Mouse (Mus musculus): ENCODE data around the gene Lamb1.

The Lamb1 gene

GRCm38 (mm10) chr12:31283131-31283530, 18.1 kb downstream of the Lamb1 start:
- DNase-seq (ENCODE audit: low read depth, low spot score): no peak

GRCm38 (mm10) chr12:31283617-31284136, 18.6 kb downstream of the Lamb1 start:
- DNase-seq (ENCODE audit: low read depth, low spot score): no peak

GRCm38 (mm10) chr12:31289046-31289445, 24.0 kb downstream of the Lamb1 start:
- DNase-seq (ENCODE audit: low read depth, low spot score): no peak

GRCm38 (mm10) chr12:31290951-31291350, 25.9 kb downstream of the Lamb1 start:
- no peak for DNase-seq (ENCODE audit: low read depth, low spot score)

- no peak for DNase-seq (ENCODE audit: low read depth, low spot score)
Measured at GRCm38 (mm10) chr12:31293361-31294142, 28.5 kb downstream of the Lamb1 start.

GRCm38 (mm10) chr12:31294526-31294925, 29.5 kb downstream of the Lamb1 start:
- no peak for DNase-seq (ENCODE audit: low read depth, low spot score)

GRCm38 (mm10) chr12:31294996-31295395, 30.0 kb downstream of the Lamb1 start:
- DNase-seq (ENCODE audit: low read depth, low spot score): no peak

- no peak for DNase-seq (ENCODE audit: low read depth, low spot score)
Measured at GRCm38 (mm10) chr12:31295505-31295904, 30.5 kb downstream of the Lamb1 start.

GRCm38 (mm10) chr12:31296097-31296496, 31.1 kb downstream of the Lamb1 start:
- DNase-seq (ENCODE audit: low read depth, low spot score): no peak

GRCm38 (mm10) chr12:31298122-31298521, 33.1 kb downstream of the Lamb1 start:
- no peak for DNase-seq (ENCODE audit: low read depth, low spot score)

GRCm38 (mm10) chr12:31298530-31298929, 33.5 kb downstream of the Lamb1 start:
- no peak for DNase-seq (ENCODE audit: low read depth, low spot score)

- no peak for DNase-seq (ENCODE audit: low read depth, low spot score)
Measured at GRCm38 (mm10) chr12:31299126-31299525, 34.1 kb downstream of the Lamb1 start.

- no peak for DNase-seq (ENCODE audit: low read depth, low spot score)
Measured at GRCm38 (mm10) chr12:31299676-31300197, 34.7 kb downstream of the Lamb1 start.

GRCm38 (mm10) chr12:31300276-31300675, 35.2 kb downstream of the Lamb1 start:
- DNase-seq (ENCODE audit: low read depth, low spot score): no peak

GRCm38 (mm10) chr12:31302266-31302665, 37.2 kb downstream of the Lamb1 start:
- no peak for DNase-seq (ENCODE audit: low read depth, low spot score)

GRCm38 (mm10) chr12:31302766-31303511, 37.9 kb downstream of the Lamb1 start:
- DNase-seq (ENCODE audit: low read depth, low spot score): no peak

GRCm38 (mm10) chr12:31306075-31306675, 41.1 kb downstream of the Lamb1 start:
- no peak for DNase-seq (ENCODE audit: low read depth, low spot score)

GRCm38 (mm10) chr12:31307011-31307410, 42.0 kb downstream of the Lamb1 start:
- DNase-seq (ENCODE audit: low read depth, low spot score): no peak

- no peak for DNase-seq (ENCODE audit: low read depth, low spot score)
Measured at GRCm38 (mm10) chr12:31307756-31308155, 42.7 kb downstream of the Lamb1 start.

- DNase-seq (ENCODE audit: low read depth, low spot score): no peak
Measured at GRCm38 (mm10) chr12:31310687-31311086, 45.7 kb downstream of the Lamb1 start.

- no peak for DNase-seq (ENCODE audit: low read depth, low spot score)
Measured at GRCm38 (mm10) chr12:31311671-31312265, 46.7 kb downstream of the Lamb1 start.

- no peak for DNase-seq (ENCODE audit: low read depth, low spot score)
Measured at GRCm38 (mm10) chr12:31312281-31312680, 47.2 kb downstream of the Lamb1 start.

Data from brain, embryonic 18.5 days (tissue).